Mouse (Mus musculus) embryo, embryonic 11 days (tissue): ENCODE measurements around the gene Ifna4.
A peak's percentile ranks its signal among the peaks of the same experiment; 100 is the strongest.
"Not testable (repeated sequence)": the region's sequence is repeated elsewhere in the genome, so short reads cannot be mapped to it uniquely, and the experiment has no call there.

Experiments used
- DNase-seq: peaks from one replicate; pipeline ENCODE4 v3.0.0-alpha.2; 2015

Ifna4 gene

DNA sequence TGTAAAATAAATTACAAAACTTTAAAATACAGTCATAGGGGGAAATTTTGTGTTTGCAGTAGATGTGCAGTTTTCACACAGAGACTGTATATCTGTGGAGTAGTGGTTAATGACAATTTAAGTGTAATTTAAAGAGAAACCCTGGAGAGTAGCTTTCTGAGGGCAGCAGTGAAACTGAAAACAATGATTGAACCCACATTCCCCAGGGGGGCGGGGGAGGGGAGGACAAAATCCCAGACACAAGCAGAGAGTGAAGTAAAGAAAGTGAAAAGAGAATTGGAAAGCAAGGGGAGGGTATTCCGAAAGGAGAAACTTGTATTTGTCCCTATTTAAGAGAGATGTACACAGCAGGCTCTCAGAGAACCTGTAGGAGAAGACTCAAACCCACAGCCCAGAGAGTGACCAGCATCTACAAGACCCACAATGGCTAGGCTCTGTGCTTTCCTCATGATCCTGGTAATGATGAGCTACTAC, at the start of gene Ifna4:
Gene Ifna4, plus strand, starts transcription at position 424 of the 474 bp plus-strand sequence.
- DNase-seq: no peak

DNA sequence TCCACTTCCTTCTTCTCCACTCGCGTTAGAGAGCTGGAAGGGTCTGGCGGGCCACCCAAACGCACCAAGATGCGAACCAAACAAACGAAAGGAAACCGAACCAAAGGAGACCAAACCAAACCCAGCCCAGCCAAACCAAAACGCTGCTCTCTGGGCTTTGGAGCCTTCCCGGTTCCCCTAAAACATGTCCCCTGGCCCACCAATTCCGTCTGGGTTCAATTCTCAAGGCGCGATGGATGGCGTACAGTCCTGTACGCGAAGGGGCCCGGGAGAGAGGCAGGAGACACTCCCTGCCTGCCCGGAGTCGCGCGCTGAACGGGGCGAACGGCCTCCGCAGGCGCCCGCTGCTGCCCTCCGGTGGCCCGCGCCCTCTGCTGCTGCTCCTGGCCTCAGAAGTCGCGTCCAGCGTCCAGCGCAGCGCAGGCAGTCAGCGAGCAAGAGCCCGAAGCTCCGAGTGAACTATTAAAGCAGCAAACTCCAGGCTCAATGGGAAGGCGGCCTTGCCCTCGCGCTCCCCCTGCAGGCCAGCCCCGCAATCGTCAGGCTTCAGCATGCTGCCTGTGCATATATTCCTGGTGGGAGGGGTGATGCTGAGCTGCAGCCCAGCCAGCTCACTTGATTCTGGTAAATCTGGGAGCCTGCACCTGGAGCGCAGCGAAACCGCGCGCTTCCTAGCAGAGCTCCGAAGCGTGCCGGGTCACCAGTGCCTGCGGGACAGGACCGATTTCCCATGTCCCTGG, 47.6 kb upstream of the Ifna4 start, which contains the start of gene Gm13275:
Gene Gm13275, plus strand, starts transcription at position 552 of the 740 bp plus-strand sequence.
- not testable (repeated sequence) for DNase-seq

- not testable (repeated sequence) for DNase-seq
Observed at GRCm38 (mm10) chr4:88797097-88797496, 44.6 kb upstream of the Ifna4 start, which contains the start of gene Gm13279. Gm13279 (plus strand) TSS chr4:88797397.

DNA sequence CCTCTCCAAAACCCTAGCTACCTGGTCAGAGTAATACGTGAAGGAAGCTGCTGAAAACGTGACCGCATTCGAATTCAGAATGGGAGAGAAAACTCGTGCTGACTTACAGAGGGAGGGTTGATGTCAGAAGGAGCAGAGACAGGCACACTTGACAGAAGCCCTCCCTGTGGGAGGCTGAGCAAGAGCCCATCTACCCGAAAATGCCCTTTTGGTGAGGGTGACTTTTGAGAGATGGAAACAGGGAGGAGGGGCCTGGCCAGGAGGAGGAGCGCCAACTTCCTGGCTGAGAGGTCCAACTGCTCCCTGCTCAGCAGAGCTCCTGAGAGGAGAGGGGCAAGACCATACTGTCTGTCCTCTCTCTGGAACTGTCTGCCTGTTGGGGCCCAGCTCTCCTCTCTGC, 42.3 kb upstream of the Ifna4 start, which contains the start of gene Gm13285:
Gene Gm13285, plus strand, starts transcription at position 301 of the 400 bp plus-strand sequence.
- DNase-seq: not testable (repeated sequence)

DNA sequence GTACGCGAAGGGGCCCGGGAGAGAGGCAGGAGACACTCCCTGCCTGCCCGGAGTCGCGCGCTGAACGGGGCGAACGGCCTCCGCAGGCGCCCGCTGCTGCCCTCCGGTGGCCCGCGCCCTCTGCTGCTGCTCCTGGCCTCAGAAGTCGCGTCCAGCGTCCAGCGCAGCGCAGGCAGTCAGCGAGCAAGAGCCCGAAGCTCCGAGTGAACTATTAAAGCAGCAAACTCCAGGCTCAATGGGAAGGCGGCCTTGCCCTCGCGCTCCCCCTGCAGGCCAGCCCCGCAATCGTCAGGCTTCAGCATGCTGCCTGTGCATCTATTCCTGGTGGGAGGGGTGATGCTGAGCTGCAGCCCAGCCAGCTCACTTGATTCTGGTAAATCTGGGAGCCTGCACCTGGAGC, 38.7 kb upstream of the Ifna4 start, which contains the start of gene Gm13287:
Gene Gm13287, plus strand, starts transcription at position 301 of the 400 bp plus-strand sequence.
- not testable (repeated sequence) for DNase-seq

DNA sequence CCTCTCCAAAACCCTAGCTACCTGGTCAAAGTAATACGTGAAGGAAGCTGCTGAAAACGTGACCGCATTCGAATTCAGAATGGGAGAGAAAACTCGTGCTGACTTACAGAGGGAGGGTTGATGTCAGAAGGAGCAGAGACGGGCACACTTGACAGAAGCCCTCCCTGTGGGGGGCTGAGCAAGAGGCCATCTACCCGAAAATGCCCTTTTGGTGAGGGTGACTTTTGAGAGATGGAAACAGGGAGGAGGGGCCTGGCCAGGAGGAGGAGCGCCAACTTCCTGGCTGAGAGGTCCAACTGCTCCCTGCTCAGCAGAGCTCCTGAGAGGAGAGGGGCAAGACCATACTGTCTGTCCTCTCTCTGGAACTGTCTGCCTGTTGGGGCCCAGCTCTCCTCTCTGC, 36.4 kb upstream of the Ifna4 start, which contains the start of gene Gm13288:
Gene Gm13288, plus strand, starts transcription at position 301 of the 400 bp plus-strand sequence.
- not testable (repeated sequence) for DNase-seq

GRCm38 (mm10) chr4:88805761-88806160, 35.9 kb upstream of the Ifna4 start:
- not testable (repeated sequence) for DNase-seq

- DNase-seq: no peak
Observed at GRCm38 (mm10) chr4:88815928-88816327, 25.7 kb upstream of the Ifna4 start, which contains the start of gene Ifna7. Ifna7 (plus strand) TSS chr4:88816228.

GRCm38 (mm10) chr4:88819659-88820058, 22.0 kb upstream of the Ifna4 start, which contains the start of gene Ifna11:
Ifna11 (plus strand) TSS chr4:88819959.
- no peak for DNase-seq

GRCm38 (mm10) chr4:88822995-88823394, 18.7 kb upstream of the Ifna4 start:
- peak; percentile 37 for DNase-seq

- DNase-seq: not testable (repeated sequence)
Observed at GRCm38 (mm10) chr4:88827116-88827515, 14.5 kb upstream of the Ifna4 start, which contains the start of gene Ifna6. Ifna6 (plus strand) TSS chr4:88827416.

- DNase-seq: peak; percentile 39
Observed at GRCm38 (mm10) chr4:88830523-88830922, 11.1 kb upstream of the Ifna4 start.

GRCm38 (mm10) chr4:88835225-88835624, 6.4 kb upstream of the Ifna4 start, which contains the start of gene Ifna5:
Ifna5 (plus strand) TSS chr4:88835525.
- DNase-seq: not testable (repeated sequence)

DNA sequence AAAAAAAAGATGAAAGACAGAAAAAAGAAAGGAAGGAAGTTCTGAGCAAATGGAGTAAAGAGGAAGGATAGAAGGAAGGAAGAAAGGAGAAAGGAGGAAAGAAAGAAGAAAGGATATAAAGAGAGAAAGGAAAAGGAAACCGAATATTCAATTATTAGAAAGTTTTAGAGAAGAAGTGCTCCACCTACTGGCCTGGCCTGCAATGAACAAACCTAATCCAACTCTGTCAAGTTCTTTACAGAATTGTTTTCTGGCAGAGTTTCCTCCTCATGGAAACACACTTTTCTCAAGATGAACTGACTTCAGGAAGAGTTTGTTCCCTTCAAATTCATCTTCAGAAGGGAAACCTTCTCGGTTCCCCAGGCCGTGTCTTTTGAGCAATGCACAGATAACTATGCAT, 2.8 kb upstream of the Ifna4 start:
- DNase-seq: peak; percentile 28

DNA sequence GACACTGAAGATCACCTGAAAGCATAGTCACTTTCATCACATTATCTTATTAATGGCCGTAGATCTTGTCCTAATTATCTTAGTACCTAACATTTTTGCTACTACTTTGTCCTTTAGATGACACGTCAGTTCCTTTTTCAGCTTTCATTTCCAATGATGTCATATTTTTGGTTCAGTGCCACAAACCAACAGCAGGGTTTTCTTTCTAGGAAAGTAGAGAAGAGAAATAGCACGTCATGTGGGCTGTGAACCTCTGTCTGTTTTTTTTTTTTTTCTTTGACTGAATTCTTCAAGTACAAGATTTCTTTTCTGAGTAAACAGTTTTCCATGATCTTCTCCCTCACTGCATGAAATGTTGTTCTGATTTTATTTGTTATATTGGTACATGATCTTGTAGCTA, 1.6 kb upstream of the Ifna4 start:
- no peak for DNase-seq

GRCm38 (mm10) chr4:88845334-88845733, 3.7 kb downstream of the Ifna4 start:
- no peak for DNase-seq

- no peak for DNase-seq
Observed at GRCm38 (mm10) chr4:88849698-88850097, 8.0 kb downstream of the Ifna4 start, which contains the start of gene Ifna1. Ifna1 (plus strand) TSS chr4:88850087.

DNA sequence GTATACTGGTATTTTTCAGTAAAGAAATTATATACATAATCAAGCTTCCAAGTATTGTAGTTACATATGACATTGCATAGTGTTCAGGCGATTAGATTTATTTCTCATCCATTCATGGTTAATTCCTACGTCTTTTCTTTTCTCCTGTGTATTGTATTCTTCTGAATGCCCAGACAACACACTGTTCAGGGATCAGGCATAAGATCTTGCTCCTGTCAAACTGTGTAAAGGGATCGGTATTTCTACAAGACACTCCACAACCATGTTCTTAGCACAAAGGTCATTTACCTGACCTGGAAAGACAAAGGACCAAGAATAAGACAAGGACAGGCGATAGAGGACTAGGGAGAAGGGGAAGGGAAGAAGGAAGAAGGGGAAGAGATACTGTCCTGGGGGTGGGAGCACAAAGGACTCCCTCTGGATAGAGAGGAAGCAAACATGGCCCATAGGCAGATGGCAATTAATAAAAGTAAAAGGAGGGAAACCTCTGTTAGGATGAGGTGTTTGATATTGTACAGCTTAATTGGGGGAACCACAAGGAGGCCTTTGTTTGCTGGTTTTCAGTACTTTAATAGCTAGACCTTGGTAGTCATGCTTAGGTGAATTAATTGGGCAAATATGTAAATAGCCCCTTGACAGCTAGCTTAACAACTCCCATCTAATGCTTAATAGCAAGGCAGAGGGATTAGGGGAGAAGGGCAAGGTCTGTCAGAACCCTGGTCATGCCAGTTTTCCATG, 9.5 kb downstream of the Ifna4 start:
- no peak for DNase-seq

DNA sequence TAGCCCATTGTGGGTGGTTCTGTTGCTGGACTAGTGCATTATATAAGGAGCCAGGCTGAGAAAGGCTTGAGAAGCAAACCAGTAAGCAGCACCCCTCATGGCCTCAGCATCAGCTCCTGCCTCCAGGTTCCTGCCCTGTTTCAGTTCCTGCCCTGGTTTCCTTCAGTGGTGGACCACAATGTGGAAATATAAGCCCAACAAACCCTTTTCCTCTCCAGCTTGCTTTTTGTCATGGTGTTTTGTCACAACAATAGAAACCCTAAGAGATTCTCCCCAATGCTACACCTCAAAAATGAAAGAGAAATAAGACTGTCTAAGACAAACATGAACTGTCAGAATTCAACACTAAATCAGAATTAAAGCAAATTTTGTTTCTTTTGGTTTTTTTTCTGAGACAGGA, 17.6 kb downstream of the Ifna4 start:
- DNase-seq: no peak

DNA sequence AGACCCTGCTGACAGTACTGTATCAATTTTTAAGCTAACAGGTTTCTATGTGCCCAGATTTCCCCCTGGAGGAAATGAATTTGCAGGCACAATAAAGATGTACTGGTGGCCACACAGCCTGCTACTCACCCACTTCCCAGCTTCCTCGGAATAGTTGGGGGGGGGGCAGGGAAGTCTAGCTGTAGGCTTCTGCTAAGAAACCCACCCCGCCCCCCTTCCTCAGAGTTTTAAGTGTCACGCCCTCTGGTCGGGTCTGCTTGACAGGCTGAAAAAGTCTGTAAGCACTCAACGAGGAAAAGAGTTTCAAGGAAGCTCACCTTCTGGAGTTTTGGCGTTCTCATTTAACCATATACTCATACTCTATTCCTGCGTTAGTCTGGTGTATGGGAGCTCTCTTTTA, 21.6 kb downstream of the Ifna4 start:
- DNase-seq: peak; percentile 56

DNA sequence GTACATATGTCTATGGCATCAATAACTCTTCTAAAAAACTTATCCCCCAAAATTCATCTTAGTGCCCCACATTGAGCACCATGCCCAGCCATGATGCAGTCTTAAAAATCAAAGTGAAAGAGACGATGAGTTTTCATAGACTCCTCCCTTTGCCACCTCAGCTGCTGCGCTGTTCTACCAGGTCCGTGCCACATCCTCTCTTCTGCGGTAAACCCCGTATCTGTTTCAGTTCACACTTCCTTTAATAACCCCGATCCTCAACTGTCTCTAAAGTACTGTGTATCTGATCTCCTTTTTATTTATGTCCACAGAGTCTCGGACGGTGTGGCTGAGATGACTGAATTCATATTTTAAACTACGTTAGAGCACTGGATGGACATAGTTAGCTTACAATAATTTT, 22.9 kb downstream of the Ifna4 start:
- no peak for DNase-seq

DNA sequence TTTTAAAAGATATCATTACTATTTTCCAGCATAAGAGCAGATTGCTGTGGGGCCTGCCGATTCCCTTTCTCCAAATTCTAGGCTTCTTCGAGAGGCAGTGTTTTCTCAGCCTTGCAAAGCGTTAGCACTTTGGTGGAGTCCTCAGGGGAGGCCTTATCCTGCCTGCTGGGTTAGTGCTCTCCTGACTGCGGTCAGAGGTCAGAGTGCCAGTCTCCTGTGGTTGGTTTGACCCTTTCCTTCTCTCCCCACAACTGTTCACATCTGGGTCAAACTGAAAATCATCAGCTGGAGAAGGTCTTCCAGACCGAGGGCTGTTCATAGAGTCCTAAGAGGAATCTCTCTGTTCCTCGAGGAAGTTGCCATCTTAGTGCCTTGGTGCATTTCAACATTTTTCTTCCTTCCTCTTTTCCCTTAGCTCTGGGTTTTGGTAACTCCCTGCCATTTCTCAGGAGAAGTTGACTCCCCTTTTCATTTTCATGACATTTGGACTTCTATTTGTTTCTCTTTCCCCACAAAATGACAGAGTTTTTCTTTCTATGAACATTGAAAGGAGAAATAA, 23.4 kb downstream of the Ifna4 start:
- no peak for DNase-seq
